Mouse (Mus musculus) subcutaneous adipose tissue, adult 2 months (tissue): ENCODE results near the gene BC003965. TPM values are rescaled to one million over a fixed set of nuclear protein-coding genes. Genes with fewer than 3 reads are reported as not detected.

Source experiments
- polyA plus RNA-seq: library from polyadenylated mRNA; depleted of rRNA; stranded (reverse); fragments of >200 nt; gene quantifications from 2 replicates; pipeline ENCODE4 v1.2.3, GENCODE M21; 2012; ENCODE audit warnings: low replicate concordance; rRNA removed

The BC003965 gene
- 12.1 and 13.6 TPM in 2 replicates for polyA plus RNA-seq

GRCm38 (mm10) chr17:25184129-25184691 is at the start of gene BC003965:
BC003965 (plus strand) TSS chr17:25184554.

GRCm38 (mm10) chr17:25162161-25162560 is 22.2 kb upstream of the BC003965 start, which contains the start of gene Ccdc154:
Ccdc154 (plus strand) TSS chr17:25162461.

GRCm38 (mm10) chr17:25175411-25175810 is 8.9 kb upstream of the BC003965 start, which contains the start of gene Gm38655:
Gm38655 (minus strand) TSS chr17:25175471.

GRCm38 (mm10) chr17:25188150-25189031 is 4.0 kb downstream of the BC003965 start, which contains the start of gene Unkl:
Unkl (plus strand) TSS chr17:25188397.

Other genes starting within 250 kb of the BC003965 start
- 103 and 150 TPM in 2 replicates for gene Mapk8ip3, start 247.6 kb upstream of the BC003965 start, polyA plus RNA-seq
- 33.2 and 36.8 TPM in 2 replicates for gene Jpt2, start 223.9 kb upstream of the BC003965 start, polyA plus RNA-seq
- gene Cramp1l, start 168.8 kb upstream of the BC003965 start, polyA plus RNA-seq, result 18.4 and 29.4 TPM in 2 replicates
- 14.3 and 23.1 TPM in 2 replicates for gene Ift140, start 168.5 kb upstream of the BC003965 start, polyA plus RNA-seq
- gene Tmem204, start 101.0 kb upstream of the BC003965 start, polyA plus RNA-seq, result 53.5 and 71.2 TPM in 2 replicates
- 15.3 and 43.8 TPM in 2 replicates for gene Telo2, start 68.6 kb upstream of the BC003965 start, polyA plus RNA-seq
- 0.11 TPM in 1 of 2 replicates, not detected in the other for gene Ptx4, start 63.8 kb upstream of the BC003965 start, polyA plus RNA-seq
- gene Clcn7, start 51.2 kb upstream of the BC003965 start, polyA plus RNA-seq, result 42.8 and 52.6 TPM in 2 replicates
- 0.04 TPM in 1 of 2 replicates, not detected in the other for gene Ccdc154, start 22.1 kb upstream of the BC003965 start, polyA plus RNA-seq
- gene Gm38655, start 9.1 kb upstream of the BC003965 start, polyA plus RNA-seq, result not detected in 2 replicates
- gene Unkl, start 3.8 kb downstream of the BC003965 start, polyA plus RNA-seq, result 12.5 and 21.7 TPM in 2 replicates
- 40.8 and 46.8 TPM in 2 replicates for gene Gnptg, start 55.6 kb downstream of the BC003965 start, polyA plus RNA-seq
- 21.1 and 23.1 TPM in 2 replicates for gene Tsr3, start 55.6 kb downstream of the BC003965 start, polyA plus RNA-seq
- gene Baiap3, start 71.8 kb downstream of the BC003965 start, polyA plus RNA-seq, result 5.7 and 6.2 TPM in 2 replicates
- 103 and 196 TPM in 2 replicates for gene Ube2i, start 90.1 kb downstream of the BC003965 start, polyA plus RNA-seq
- gene Prss34, start 113.8 kb downstream of the BC003965 start, polyA plus RNA-seq, result 0.09 and 1.2 TPM in 2 replicates
- not detected in 2 replicates for gene Prss28, start 124.1 kb downstream of the BC003965 start, polyA plus RNA-seq
- gene Prss29, start 134.1 kb downstream of the BC003965 start, polyA plus RNA-seq, result not detected in 2 replicates
- 0.64 and 1.0 TPM in 2 replicates for gene Tpsab1, start 161.0 kb downstream of the BC003965 start, polyA plus RNA-seq
- gene Tpsb2, start 181.8 kb downstream of the BC003965 start, polyA plus RNA-seq, result 2.8 and 25.6 TPM in 2 replicates
- gene Tpsg1, start 184.7 kb downstream of the BC003965 start, polyA plus RNA-seq, result 0.39 TPM in 1 of 2 replicates, not detected in the other
- 1.9 and 28.2 TPM in 2 replicates for gene Cacna1h, start 249.2 kb downstream of the BC003965 start, polyA plus RNA-seq